Mouse (Mus musculus): Measurements from ENCODE around the gene Syt1.

- TF ChIP-seq EP300 (IDR thresholded peaks at IDR 0.05; ENCODE audit: low read depth) (no peak), CTCF (IDR thresholded peaks at IDR 0.05; ENCODE audit: low read depth) (no peak)
Observed at GRCm38 (mm10) chr10:108763722-108764121, 247.1 kb downstream of the Syt1 start.
